Mouse (Mus musculus): ENCODE measurements around the gene Rgs3. TPM values are rescaled to one million over a fixed set of nuclear protein-coding genes. Genes with fewer than 3 reads are reported as not detected.

Rgs3 gene
- polyA plus RNA-seq, 2 experiments: 3.6 to 3.9 TPM

DNA sequence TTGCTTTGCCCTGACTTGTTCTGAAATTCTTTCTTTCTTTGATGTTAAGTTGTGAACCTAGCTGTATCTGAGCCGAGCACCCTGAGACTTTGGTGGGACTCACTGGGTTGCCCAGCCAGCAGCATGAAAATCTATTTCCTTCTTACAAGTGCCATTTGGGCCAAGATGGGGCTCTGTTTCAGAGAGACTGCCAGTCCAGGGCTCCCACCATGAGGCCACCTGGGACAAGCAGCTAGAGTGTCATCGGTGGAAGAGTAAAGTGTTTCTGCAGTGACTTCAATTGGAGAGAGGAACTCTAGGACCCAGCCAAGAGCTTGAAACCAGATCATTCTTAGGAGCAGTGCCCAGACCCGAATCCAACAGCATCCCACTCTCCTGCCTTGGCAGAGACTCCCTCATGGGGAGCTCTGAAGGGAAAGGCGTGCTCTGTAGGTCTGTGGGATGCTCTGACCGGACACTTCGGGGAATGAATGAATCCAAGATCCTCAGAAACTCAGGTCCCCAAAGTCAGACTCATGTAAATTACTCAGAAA lies 171.9 kb downstream of the Rgs3 start:
- peaks cover 0 to 6% of the 10 kb centered on the region in 2 experiments; a peak in 2 of 4 replicates for H3K4me1 ChIP-seq (replicated peaks; ENCODE audit: control insufficient read depth in 2 of 2, insufficient read depth in 2 of 2, low read length in 1 of 2)
- no peak overlapping the region for H3K4me3 ChIP-seq (ENCODE audit: insufficient read depth in 1 of 2, low read depth in 2 of 2, low read length in 2 of 2)
- TF ChIP-seq CTCF (IDR thresholded peaks at IDR 0.05; ENCODE audit: low read depth) (no peak), EP300 (IDR thresholded peaks at IDR 0.05; ENCODE audit: low read depth) (no peak)
- DNase-seq (ENCODE audit: low read depth in 3 of 3, low spot score in 3 of 3) (no peak), ATAC-seq (ENCODE audit: insufficient read depth) (no peak)
- no peak overlapping the region for H3K27ac ChIP-seq
- H3K9me3 ChIP-seq (ENCODE audit: control insufficient read depth, low read length): no peaks in the 10 kb centered on the region
- H3K9ac ChIP-seq (replicated peaks): no peak overlapping the region
- H3K27me3 ChIP-seq (ENCODE audit: control insufficient read depth, insufficient read depth, low read length): no peaks in the 10 kb centered on the region
- no peaks in the 10 kb centered on the region for H3K36me3 ChIP-seq (replicated peaks; ENCODE audit: control insufficient read depth, insufficient read depth, low read depth)
- 66% methylated on average over 6 of the region's 6 CpGs for WGBS (ENCODE audit: insufficient replicate concordance)
- H3K4me2 ChIP-seq (ENCODE audit: low read depth): no peak overlapping the region

DNA sequence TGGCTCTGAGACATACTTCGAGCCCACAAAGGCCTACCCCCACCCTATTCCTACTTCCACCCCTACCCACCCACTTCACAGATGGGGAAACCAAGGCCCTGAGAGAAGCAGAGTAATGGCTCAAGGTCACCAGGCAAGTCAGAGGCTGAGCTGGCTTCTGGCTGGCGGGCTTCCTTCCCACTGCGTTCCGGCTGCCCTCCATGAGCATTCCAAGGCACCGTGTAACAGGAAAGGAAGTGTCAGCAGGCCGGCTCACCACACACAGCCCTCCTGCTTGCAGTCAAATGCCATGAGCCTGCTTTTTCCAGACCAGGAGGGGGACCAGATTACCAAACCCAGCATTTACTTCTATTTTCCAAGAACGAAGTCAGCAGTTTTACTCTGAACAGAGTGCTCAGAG lies 172.4 kb downstream of the Rgs3 start:
- DNase-seq (ENCODE audit: low read depth in 3 of 3, low spot score in 3 of 3) (no peak), ATAC-seq (ENCODE audit: insufficient read depth) (no peak)
- Histone ChIP-seq H3K4me2 (ENCODE audit: low read depth) (no peak overlapping the region), H3K36me3 (replicated peaks; ENCODE audit: control insufficient read depth, insufficient read depth, low read depth) (no peaks in the 10 kb centered on the region), H3K9ac (replicated peaks) (no peak overlapping the region), H3K27me3 (ENCODE audit: control insufficient read depth, insufficient read depth, low read length) (no peaks in the 10 kb centered on the region), H3K27ac (no peak overlapping the region), H3K4me1 (replicated peaks; ENCODE audit: control insufficient read depth in 2 of 2, insufficient read depth in 2 of 2, low read length in 1 of 2) (peaks cover 0 to 6% of the 10 kb centered on the region in 2 experiments; a peak in 2 of 4 replicates), H3K4me3 (ENCODE audit: insufficient read depth in 1 of 2, low read depth in 2 of 2, low read length in 2 of 2) (no peak overlapping the region), H3K9me3 (ENCODE audit: control insufficient read depth, low read length) (no peaks in the 10 kb centered on the region)
- no peak for TF ChIP-seq EP300 (IDR thresholded peaks at IDR 0.05; ENCODE audit: low read depth)
- TF ChIP-seq CTCF (IDR thresholded peaks at IDR 0.05; ENCODE audit: low read depth): no peak
- WGBS (ENCODE audit: insufficient replicate concordance): 47% methylated on average over 7 of the region's 7 CpGs

DNA sequence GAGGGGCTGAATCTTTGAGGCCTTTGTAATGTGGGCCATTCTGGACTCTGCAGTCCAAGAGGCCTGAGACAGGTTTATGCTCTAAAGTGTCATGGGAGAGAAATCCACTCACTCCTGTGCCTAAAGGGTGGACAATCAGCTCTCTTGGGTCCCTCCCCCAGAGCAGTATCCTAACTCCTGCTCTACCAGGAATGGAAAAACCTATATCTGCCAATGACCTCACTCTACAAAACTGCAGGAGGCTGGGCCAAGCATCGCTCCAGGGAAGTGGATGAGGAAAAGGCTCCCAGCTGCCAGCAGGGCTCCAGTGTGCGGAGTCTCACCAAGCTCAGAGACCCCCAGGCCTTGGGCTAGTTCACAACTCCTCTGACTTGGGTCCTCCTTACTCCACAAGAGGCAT lies 173.2 kb downstream of the Rgs3 start:
- H3K4me3 ChIP-seq (ENCODE audit: insufficient read depth in 1 of 2, low read depth in 2 of 2, low read length in 2 of 2): no peak overlapping the region
- no peaks in the 10 kb centered on the region for H3K9me3 ChIP-seq (ENCODE audit: control insufficient read depth, low read length)
- no peak overlapping the region for H3K27ac ChIP-seq
- H3K9ac ChIP-seq (replicated peaks): no peak overlapping the region
- no peak overlapping the region for H3K4me2 ChIP-seq (ENCODE audit: low read depth)
- H3K27me3 ChIP-seq (ENCODE audit: control insufficient read depth, insufficient read depth, low read length): no peaks in the 10 kb centered on the region
- TF ChIP-seq EP300 (IDR thresholded peaks at IDR 0.05; ENCODE audit: low read depth) (no peak), CTCF (IDR thresholded peaks at IDR 0.05; ENCODE audit: low read depth) (no peak)
- ATAC-seq (ENCODE audit: insufficient read depth): no peak
- WGBS (ENCODE audit: insufficient replicate concordance): 35% methylated on average over 2 of the region's 2 CpGs
- H3K36me3 ChIP-seq (replicated peaks; ENCODE audit: control insufficient read depth, insufficient read depth, low read depth): no peaks in the 10 kb centered on the region
- H3K4me1 ChIP-seq (replicated peaks; ENCODE audit: control insufficient read depth in 2 of 2, insufficient read depth in 2 of 2, low read length in 1 of 2): peaks cover 0 to 6% of the 10 kb centered on the region in 2 experiments; a peak in 2 of 4 replicates
- no peak for DNase-seq (ENCODE audit: low read depth in 3 of 3, low spot score in 3 of 3)

DNA sequence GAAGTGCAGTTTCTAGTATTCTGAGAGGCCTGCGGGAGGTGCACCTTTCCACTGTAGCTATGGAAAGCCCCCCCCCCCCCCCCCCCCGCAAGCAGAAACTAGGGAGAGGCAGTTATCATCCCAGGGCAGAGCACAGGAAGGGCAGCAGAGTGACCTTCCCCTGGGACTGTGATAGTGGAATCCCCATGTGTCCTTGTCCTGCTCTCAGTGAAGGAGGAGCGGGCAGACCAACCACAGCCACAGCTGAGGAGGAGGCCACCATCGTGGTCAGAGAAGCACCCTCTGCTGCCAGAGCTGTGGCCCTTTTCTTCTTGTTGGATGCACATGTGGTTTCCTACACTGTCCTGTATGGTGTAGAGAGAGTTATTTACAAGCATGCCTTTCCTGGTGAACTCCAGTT lies 174.3 kb downstream of the Rgs3 start:
- Histone ChIP-seq H3K9ac (replicated peaks) (no peak overlapping the region), H3K27ac (no peak overlapping the region), H3K4me3 (ENCODE audit: insufficient read depth in 1 of 2, low read depth in 2 of 2, low read length in 2 of 2) (no peak overlapping the region), H3K36me3 (replicated peaks; ENCODE audit: control insufficient read depth, insufficient read depth, low read depth) (no peaks in the 10 kb centered on the region), H3K27me3 (ENCODE audit: control insufficient read depth, insufficient read depth, low read length) (no peaks in the 10 kb centered on the region), H3K9me3 (ENCODE audit: control insufficient read depth, low read length) (no peaks in the 10 kb centered on the region), H3K4me2 (ENCODE audit: low read depth) (no peak overlapping the region), H3K4me1 (replicated peaks; ENCODE audit: control insufficient read depth in 2 of 2, insufficient read depth in 2 of 2, low read length in 1 of 2) (peaks cover 0 to 11% of the 10 kb centered on the region in 2 experiments; a peak in 2 of 4 replicates)
- DNase-seq (ENCODE audit: low read depth in 3 of 3, low spot score in 3 of 3): no peak
- no peak for ATAC-seq (ENCODE audit: insufficient read depth)
- TF ChIP-seq EP300 (IDR thresholded peaks at IDR 0.05; ENCODE audit: low read depth) (no peak), CTCF (IDR thresholded peaks at IDR 0.05; ENCODE audit: low read depth) (no peak)
- 50% methylated on average over 3 of the region's 4 CpGs for WGBS (ENCODE audit: insufficient replicate concordance)

DNA sequence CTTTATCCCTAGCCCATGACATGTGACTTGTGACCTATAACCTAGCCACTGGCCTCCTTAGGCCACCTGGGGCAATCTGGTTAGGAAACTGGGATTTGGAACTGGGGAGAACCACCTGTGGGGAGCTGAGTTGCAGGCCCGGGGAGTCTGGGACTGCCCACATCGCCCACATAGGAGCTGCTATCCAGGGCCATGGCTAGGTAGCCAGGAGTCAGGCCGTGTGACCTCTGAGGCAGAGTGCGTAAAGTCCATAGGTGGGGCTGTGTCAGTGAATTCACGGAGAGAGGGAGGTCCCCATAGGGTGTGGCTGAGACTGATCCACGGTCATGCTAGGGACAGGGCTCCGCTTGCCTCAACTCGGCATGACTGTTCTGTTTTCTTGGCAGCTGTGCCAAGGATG lies 175.6 kb downstream of the Rgs3 start:
- H3K27me3 ChIP-seq (ENCODE audit: control insufficient read depth, insufficient read depth, low read length): no peaks in the 10 kb centered on the region
- peaks cover 0 to 5% of the 10 kb centered on the region in 2 experiments; a peak in 1 of 4 replicates for H3K4me1 ChIP-seq (replicated peaks; ENCODE audit: control insufficient read depth in 2 of 2, insufficient read depth in 2 of 2, low read length in 1 of 2)
- 68% methylated on average over 8 of the region's 8 CpGs for WGBS (ENCODE audit: insufficient replicate concordance)
- H3K27ac ChIP-seq: no peak overlapping the region
- H3K4me2 ChIP-seq (ENCODE audit: low read depth): no peak overlapping the region
- H3K9me3 ChIP-seq (ENCODE audit: control insufficient read depth, low read length): no peaks in the 10 kb centered on the region
- TF ChIP-seq EP300 (IDR thresholded peaks at IDR 0.05; ENCODE audit: low read depth): no peak
- no peak for TF ChIP-seq CTCF (IDR thresholded peaks at IDR 0.05; ENCODE audit: low read depth)
- H3K4me3 ChIP-seq (ENCODE audit: insufficient read depth in 1 of 2, low read depth in 2 of 2, low read length in 2 of 2): no peak overlapping the region
- no peak for ATAC-seq (ENCODE audit: insufficient read depth)
- no peak overlapping the region for H3K9ac ChIP-seq (replicated peaks)
- H3K36me3 ChIP-seq (replicated peaks; ENCODE audit: control insufficient read depth, insufficient read depth, low read depth): no peaks in the 10 kb centered on the region
- DNase-seq (ENCODE audit: low read depth in 3 of 3, low spot score in 3 of 3): no peak
